Mouse (Mus musculus) cerebellum, adult 11-12 months (tissue): ENCODE measurements at regions not wholly inside any gene's neighbourhood (a gene's known extent, or its start where the extent isn't known, plus 50 kb on each side); places are given as distances from the start of the nearest gene placed in this dataset.

Experiments used
- DNase-seq: peaks from one replicate; pipeline ENCODE4 v3.0.0; 2022

DNA sequence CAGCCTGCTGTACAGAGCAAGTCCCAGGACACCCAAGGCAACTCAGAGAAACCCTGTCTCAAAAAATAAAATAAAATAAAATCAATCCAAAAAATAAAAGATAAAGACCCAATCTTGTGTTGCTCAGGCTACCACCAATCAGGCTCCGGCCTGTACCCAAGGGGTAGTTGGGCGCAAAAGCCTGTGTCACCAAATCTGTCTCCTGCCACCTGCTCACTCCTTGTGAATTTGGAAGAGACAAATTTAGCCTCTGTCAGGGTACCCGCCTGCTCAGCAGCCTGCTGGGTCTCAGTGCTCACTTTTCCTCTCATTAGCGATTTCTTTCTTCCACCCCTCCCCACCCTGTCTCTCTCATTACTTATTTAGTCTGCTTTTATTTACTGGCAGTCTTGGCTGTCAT lies 54.6 kb downstream of the Sox4 start:
- no peak for DNase-seq

DNA sequence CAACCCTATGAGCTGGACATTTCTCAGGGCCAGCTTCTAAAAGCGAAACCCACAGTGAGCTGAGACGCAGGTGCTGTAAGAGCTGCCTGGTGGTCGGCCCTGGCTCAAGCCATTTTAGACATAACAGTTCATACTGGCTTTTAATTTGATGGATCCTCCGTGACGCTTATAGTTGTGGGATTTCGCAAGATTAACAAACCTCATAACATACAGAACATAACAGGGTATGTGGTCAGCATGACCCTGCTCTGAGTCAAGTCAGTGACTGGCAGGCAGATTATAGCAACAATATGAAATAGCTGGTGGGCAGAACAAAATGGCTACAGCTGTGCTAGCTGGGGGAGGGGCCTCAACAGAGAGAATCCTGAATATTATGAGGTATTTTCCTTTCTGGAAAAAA lies 60.6 kb downstream of the Sox4 start:
- no peak for DNase-seq

DNA sequence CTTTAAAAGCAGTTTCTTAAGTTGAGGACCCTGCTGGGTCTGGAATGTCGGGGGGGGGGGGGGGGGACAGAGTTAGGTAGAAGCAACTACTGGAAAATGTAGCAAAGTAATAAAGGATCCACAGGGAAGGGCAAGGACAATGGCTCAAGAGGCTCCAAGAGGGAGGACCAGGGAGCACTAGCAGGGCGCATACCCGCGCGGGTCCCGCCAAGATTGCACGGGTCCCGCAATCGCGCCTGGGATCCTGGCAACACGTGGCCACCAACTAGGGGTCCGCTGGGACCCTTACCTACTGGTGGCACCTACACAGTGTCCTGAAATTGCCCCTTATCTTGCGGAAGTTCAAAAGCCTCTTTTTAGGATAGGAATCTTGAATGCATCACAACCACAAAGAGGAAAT lies 66.4 kb downstream of the Sox4 start:
- DNase-seq: no peak

DNA sequence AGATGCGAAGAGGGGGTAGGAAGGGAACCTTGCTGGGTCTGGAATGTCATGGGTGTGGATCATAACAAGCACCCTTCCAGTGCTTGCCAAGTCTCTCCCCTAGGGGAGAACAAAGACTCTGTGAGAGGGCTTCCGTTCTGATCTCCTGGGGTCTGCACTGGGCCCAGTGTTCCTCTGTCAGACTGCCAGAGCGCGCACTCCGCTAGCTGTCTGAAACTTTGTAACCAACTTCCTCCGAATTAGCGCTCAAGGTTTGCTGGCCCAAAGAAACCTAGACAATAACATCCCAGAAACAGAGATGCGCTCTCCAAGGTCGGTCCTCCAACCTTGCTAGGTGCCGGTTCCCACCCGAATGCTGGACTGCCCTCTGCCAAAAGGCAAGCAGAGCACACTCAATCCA lies 66.8 kb downstream of the Sox4 start:
- no peak for DNase-seq

DNA sequence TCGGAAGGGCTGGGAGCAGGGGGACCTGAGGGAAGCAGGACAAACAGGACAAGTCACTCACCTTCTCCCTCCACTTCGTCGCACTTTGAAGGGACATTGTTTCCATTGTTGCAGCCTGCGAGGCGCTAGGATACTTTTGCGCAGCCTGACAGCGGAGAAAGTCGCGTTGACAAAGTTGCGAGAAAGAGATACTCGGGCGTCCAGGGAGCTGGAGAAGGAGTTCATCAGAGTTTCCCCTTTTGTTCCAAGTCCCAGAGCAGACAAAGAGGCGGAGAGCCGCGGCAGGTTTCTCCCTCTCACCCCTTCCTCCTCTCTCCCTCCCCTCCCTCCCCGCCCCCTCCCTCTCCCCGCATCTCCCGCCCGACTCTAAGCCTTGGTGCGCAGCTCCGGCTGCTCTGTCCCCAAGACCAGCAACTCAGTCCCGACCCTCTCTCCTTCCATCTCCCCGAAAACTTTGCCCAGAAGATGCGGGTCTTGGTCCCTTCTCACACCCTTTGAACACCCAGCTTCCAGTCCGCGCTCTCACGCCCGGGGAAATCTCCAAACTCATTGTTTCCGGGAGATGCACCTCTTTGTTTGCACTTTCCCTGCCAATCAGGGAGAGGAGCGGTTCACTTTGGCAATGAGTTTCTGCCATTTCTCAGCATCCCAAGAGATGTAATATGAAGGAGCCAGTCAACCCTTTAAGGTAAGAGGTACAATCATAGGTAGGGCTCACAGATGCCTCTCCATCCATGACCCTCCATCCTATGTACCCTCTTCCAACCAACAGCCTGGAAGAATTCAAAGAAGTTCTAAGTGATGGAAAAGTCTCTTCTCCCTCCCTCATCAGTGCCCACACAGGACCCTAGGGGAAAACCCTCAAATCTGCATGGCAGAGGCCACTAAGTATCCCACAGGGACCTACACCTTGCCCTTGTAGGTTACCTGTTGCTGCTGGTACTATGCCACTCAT lies 68.2 kb downstream of the Sox4 start:
- DNase-seq: no peak

DNA sequence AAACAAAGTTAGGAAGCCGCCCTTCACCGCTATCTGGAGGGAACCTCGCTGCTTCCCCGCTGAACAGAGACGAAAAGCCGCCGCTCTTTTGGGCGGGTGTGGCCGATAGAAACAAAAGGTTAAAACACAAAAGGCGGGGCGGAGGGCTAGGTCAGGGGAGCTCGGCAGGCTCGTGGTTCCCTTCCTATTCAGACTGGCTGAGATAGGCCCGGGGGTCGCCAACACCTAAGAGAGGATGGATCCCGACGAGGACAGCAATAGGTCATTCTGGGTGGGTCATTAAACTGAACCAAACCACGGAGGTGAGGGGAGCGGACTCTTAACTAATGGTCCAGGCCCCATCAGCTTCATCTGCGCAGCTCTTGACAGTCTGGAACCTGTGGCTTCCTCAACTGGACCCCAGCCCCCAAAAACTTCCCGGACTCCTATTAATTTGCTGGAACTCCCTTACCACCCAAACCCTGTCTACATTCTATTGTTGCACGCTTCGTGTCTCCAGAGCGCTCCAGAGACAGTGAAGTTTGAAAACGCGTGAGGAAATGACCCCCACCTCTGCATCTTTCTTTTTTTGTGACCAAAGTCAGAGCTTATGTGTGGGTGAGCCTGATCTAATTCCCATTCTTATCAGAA lies 69.2 kb downstream of the Sox4 start:
- no peak for DNase-seq

DNA sequence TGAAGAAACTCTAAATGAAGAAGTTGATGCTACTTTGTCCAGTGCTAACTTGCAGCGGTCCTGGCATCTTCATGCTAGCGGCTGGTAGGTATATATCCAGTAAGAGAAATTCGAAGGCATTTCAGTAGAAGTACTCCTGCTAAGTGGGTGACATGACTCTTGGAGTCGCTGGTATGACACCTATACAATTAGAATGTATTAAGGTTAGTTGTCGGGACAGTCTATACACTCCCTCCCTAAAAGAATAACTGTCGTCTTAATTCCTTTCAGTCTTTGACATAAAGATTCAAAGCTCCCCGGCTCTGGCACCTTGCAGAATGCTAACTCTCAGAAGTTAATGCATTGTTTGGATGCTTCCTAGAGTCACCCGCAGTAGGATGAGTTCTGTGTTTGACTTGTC lies 70.1 kb downstream of the Sox4 start:
- no peak for DNase-seq

DNA sequence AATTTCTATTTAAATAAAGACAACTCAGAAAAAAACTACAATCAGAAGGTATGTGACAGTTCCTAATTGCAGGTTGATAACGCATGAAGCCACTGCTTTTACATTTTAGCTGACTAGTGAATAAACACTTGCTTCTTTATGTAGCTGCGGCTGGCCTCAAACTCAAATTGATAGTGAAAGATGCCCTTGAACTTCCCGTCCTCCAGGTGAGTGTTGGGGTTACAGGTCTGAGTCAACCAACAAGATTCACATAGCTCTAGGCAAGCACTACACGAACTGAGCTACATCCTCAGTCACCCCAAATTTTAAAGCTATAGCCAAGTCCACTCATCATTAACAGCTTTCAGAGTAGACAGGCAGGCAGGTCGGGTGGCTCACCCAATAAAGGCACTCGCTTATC lies 72.6 kb downstream of the Sox4 start:
- no peak for DNase-seq

DNA sequence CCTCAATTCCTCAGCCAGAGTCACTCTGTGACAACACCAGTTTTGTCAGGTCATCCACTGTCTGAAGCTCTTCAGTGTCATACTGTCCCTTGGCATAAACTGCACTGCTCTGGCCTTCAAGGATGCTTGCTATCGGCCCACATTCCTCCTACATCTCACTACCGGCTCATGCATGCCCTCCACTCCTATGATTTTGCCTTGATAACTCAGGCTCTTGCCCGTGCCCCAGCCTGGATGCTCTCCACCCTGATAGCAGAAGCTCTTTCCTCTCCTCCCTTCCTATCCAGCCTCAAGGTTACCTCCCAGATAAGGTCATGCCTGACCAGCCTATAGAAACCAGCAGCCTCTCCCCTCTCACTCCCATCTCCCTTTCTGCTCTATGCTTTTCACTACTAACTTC lies 74.8 kb downstream of the Sox4 start:
- DNase-seq: no peak

DNA sequence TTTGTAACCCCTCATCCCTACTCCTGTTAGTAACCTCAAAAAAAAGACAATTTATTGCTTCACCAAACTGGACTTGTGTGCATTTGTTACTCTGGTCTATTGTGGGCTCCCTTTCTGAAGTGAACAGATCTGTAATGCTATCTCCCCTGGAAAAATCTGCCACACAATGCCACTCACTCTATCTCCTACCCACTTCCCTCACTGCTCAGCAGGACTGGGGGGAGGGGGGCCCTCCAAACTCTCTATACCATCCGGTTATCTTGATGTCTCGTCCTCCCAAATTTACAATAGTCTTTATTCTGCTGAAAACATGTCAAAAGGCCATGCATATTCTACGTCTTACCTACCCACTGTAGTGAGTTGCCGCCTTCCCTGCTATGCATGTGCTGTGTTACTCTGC lies 76.7 kb downstream of the Sox4 start:
- DNase-seq: no peak

DNA sequence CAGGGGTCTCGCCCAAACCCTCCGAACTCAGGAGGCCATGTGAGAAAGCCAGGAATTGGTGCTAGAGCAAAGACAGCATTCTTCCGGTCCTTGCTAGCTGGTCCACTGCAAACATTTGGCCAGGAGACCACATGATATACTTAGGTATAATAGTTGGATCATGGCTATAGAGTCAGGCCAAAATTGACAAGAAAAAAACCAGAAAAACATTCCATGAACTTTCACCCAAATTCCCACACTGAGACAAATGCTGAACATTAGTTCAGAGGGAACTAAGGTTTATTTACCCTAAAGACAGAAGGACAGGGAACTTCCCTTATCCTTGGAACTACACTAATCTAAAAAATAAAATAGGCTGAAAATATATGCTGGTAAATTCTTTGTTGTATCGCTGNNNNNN lies 82.8 kb downstream of the Sox4 start:
- DNase-seq: no peak

DNA sequence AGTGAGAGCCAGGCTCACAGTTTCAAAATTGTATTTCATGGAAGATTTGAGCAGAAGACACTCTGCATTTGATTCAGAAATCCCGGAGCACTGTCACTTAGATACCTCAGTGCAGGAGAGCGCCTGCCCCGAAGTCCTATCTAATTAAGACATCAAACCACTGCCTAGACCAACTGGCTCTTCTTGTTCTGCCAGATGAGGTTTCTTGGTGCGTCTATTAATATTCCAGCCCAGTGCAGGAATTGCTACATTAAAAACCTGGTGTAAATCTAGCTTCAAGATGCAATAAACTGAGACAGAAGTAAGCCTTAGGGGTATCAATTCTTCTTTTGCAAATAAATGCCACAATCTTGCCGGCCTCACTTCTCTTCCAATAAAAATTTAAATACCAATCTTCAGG lies 86.3 kb downstream of the Sox4 start:
- no peak for DNase-seq

DNA sequence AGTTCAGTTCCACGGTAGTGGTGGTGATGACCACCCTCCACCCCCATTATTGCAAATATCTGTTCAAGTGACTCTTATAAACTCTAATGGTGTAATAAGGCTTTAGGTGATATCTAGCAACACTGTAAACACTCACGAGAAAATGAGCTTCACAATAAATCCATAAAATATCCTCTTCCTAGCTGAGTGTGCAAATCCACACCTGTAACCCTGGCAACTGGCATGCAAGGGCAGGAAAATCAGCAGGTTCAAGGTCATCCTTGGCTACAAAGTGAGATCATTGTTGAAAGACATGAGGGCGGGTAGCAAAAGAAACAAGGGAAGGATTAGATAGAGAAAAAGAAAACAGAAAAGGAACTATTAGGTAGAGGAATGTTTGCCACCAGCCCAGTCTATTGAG lies 86.8 kb downstream of the Sox4 start:
- no peak for DNase-seq

DNA sequence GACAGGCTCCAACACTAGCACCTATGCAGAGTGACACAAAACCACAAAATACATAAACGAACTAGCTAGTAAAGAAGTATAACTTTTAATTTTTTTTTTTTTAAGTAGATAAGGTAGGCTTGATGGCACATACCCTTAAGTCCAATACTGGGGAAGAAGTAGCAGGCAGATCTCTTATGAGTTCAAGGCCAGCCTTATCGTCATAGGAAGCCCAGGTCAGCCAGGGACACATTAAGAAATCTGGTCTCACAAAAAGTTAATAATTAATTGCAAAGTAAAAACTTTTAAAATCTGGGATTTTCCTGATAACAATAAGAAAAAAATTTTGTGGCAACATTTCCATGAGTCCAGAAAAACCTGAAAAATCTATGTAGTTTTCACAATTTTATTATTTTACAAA lies 92.9 kb downstream of the Sox4 start:
- DNase-seq: no peak

DNA sequence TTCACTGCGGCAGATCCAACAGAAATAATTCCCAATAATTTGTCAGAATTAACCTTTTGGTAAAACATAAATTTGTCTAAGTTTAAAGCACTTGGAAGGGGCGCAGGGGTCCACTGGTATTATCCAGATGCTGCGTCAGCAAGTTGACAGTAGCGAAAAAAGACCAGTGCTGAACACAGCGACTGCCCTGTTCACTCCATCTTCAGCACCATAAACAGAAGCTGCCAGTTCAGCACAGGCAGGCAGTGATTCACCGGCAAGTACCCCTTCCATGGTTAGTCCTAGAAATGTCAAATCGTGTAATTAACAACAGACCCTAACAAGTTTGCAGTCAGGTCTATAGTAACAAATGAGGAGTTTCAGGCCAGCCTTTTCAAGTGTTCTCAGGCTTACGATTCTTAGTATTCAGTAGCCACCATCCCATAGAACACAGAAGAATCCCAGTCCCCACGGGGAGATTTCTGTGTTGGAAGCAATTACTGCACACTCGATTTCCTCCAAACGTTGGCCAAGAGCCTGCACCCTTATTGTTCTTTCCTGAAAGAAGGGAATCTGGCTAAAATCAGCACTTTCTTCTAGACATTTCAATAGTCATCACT lies 93.6 kb downstream of the Sox4 start:
- no peak for DNase-seq

DNA sequence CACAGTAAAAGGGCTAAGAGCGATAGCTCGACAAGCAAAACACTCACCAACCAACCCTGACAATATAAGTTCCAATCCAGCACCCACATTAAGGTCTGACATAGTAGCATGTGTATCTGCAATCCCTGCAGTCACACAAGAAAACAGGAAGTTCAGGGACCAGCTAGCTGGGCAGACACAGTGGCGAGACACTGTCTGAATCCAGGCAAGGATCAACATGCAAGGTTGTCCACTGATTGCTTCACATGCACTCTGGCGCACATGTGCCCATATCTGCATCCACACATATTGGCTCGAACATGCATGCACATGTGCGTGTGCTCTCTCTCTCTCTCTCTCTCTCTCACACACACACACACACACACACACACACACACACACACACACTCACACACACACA lies 95.5 kb downstream of the Sox4 start:
- DNase-seq: no peak

DNA sequence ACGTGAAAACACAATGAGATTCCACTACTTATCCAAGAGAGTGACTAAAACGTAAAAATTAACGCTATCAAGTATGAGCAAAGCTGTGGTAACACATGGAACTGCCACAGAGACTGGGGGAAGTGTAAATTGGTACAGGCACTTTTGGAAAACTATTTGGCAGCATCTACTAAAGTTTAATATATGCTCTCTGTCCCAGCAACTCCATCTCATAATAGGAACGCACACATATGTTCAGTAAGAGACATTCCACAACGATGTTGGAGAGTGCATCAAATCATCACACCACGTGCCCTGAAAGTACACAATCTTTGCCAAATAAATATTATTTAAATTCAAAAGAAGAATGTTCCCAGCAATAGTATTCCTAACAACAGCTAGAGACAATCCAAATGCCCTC lies 96.3 kb downstream of the Sox4 start:
- no peak for DNase-seq

DNA sequence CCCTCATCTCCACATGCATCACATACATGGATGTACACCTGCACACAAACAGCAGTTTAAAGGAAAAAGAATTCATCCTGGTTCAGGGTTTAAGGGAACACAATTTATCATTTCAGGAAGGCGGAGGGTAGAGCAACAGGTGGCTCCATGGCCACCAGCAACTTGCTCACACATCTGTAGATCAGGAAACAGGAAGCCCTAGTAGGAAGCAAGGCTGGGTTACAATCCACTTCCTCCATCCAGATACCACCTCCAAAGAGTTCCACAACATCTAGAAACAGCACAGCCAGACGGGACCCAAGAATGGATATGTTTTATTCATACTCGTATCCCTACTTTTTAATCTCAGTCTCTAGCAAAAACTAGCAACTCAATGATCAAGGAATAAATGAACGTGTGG lies 97.0 kb downstream of the Sox4 start:
- DNase-seq: no peak

DNA sequence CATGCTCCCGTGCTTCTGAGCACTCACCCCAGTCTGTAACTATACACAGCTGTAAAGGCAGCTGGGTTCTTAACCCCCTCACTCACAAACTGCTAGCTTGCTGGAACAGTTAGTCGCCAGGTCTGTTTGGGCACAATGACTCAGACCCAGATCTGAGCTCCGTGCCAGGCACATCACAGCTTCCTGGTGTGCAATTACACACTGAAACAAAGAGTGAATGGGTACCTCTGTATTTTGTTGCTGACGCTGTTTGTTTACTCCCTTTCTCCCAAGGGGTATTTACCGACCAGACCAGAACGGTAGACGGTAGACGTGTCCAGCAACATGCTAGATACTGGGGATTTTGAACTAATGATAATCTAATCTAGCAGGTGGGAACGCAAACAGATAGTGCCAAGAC lies 99.3 kb downstream of the Sox4 start:
- no peak for DNase-seq

DNA sequence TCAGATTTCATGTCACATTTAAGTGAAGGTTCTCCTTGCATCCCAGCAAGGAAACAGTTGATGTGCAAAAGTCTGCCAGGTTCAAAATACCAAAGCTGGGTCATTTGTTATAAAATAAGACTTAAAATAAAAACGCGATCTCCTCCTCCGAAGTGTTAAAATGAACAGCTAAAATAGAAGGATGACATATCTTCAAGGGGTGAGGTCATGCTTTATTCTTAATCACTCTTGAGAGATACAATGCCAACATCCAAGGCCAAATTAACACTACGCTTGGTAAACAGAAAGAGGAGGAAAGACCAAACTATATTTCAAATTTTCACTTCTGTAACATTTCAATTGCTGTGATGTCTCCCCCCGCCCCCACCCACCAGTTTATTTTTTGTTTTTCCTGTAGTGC lies 105.2 kb downstream of the Sox4 start:
- DNase-seq: no peak

DNA sequence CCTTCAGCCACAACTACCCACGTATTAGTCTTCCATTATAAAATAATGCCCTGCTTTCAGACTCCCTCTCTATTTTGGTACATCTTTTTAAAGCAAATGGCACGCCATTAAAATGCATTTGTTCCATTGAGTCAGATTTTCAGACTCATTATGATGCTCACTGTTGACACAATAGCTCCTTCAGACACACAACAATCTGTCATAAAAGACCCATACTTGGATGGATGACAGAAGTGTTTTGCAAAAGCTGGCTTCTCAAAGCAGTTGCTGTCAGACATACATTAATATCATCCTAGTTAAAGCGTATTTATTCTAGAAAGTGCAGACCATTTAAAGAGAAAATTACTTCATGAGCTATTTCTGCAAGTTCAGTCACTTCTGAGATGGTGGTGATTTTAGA lies 106.0 kb downstream of the Sox4 start:
- DNase-seq: no peak

DNA sequence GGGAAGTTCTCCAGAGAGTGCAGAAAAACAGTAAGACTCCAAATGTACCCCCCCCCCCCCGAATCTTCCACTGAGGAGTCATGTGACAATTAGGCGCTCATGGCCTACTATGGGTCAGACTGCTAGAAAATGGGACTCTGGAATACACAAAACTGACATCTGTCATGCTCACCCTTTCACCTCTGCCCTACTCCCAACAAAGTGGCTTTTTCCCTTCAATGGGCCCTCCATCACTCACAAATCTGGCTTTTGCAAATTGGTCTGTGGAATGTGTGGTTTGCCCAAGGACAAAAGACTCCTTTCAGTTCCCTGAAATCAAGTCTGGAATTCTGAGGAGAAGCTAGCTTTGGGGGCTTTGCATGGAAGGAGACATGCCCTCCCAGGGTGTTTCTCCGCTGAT lies 109.0 kb downstream of the Sox4 start:
- DNase-seq: no peak

DNA sequence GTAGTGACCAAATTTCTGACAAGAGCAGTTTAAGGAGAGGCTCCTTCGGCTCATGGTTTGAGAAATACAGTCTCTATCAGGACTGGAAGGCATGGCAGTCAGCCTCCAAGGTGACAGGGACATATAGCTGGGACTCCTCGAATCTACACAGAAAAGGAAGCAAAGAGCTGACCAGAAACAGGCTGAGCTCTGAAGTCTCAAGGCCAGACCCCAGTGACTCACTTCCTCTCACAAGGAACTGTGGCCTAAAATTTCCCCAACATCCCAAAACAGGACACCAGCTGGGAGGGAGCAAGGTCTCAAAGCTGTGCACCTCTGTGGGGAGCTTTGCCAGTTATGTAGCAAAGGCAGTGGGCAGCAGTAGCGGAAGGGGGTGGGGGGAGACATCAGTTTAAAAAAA lies 110.7 kb downstream of the Sox4 start:
- DNase-seq: no peak

DNA sequence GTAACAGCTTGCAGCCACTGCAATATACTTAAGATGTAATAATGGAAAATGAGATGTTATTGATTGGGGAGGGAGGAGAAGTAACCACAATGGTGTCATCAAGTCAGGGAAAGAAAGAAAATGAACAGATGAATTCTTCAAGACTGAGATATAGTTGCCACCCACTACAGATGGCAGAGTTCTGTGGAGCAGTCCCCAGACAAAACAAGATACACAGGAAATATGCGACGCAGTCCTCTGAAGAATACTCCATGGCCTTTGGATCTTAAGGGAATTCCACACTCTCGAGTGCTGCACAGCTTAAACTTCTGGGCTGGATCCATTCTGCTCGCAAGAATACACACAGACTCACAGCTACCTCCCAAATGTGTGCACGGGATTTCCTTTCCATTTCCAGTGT lies 113.4 kb downstream of the Sox4 start:
- DNase-seq: no peak
